Mouse (Mus musculus) embryonic facial prominence, embryonic 11.5 days (tissue): ENCODE results near the gene Snx4. TPM values are rescaled to one million over a fixed set of nuclear protein-coding genes. Genes with fewer than 3 reads are reported as not detected.

ENCODE experiments used
- ATAC-seq: fragments of 200-750 bp; cut with Nextera tagmentation; replicated peaks from 2 replicates; pipeline ENCODE4 v1.8.0; 2017; ENCODE audit warnings: low read depth; ENCODE audit not compliant: insufficient number of reproducible peaks, low FRiP score, low TSS enrichment
- DNase-seq: peaks from one replicate; pipeline ENCODE4 v3.0.0-alpha.2; 2015; ENCODE audit warnings: low spot score
- H3K27ac ChIP-seq: fragments of 300-500 bp; sonication (generic); replicated peaks from 2 replicates; pipeline ENCODE4 v1.5.1; 2014; ENCODE audit warnings: mild to moderate bottlenecking, low read depth, low read length, control low read depth
- H3K27me3 ChIP-seq: fragments of 300-500 bp; sonication (generic); 2 replicates; pipeline ENCODE4 v1.6.1; 2014; ENCODE audit warnings: mild to moderate bottlenecking, low read length, moderate library complexity, mixed read lengths; ENCODE audit not compliant: control insufficient read depth, insufficient read depth
- H3K36me3 ChIP-seq: fragments of 300-500 bp; sonication (generic); replicated peaks from 2 replicates; pipeline ENCODE4 v1.6.1; 2014; ENCODE audit warnings: low read depth, mild to moderate bottlenecking, low read length, moderate library complexity, mixed read lengths; ENCODE audit not compliant: control insufficient read depth, insufficient read depth
- H3K4me1 ChIP-seq: fragments of 300-500 bp; sonication (generic); 2 replicates; pipeline ENCODE4 v1.6.1; 2014; ENCODE audit warnings: low read length, mixed read lengths; ENCODE audit not compliant: control insufficient read depth, insufficient read depth
- H3K4me2 ChIP-seq: fragments of 300-500 bp; sonication (generic); 2 replicates; pipeline ENCODE4 v1.6.1; 2014; ENCODE audit warnings: low read depth, mild to moderate bottlenecking, control low read depth, low read length, moderate library complexity
- H3K4me3 ChIP-seq: fragments of 300-500 bp; sonication (generic); 2 replicates; pipeline ENCODE4 v1.5.1; 2014; ENCODE audit warnings: low read depth, low read length, control low read depth
- H3K9ac ChIP-seq: fragments of 300-500 bp; sonication (generic); replicated peaks from 2 replicates; pipeline ENCODE4 v1.6.1; 2014; ENCODE audit warnings: mild to moderate bottlenecking, control low read depth, low read length
- H3K9me3 ChIP-seq: fragments of 300-500 bp; sonication (generic); replicated peaks from 2 replicates; pipeline ENCODE4 v1.6.1; 2016; ENCODE audit warnings: mild to moderate bottlenecking, low read length, inconsistent platforms, mixed read lengths; ENCODE audit not compliant: control insufficient read depth
- WGBS: fragments of 180-500 bp; shearing (Covaris S2); extraction: QIAGEN DNeasy Blood & Tissue Kit; methylation state at CpG from one replicate; pipeline ENCODE4 v1.1.7; 2014; 5-methylcytosine and 5-hydroxymethylcytosine counted together
- polyA plus RNA-seq: library from polyadenylated mRNA; unstranded; fragments of >200 nt; fragmentation: Nextera tagmentation; extraction: Ambion mirVana; gene quantifications from 2 replicates; pipeline ENCODE4 v1.2.1, GENCODE M21; 2014

Gene Snx4
- polyA plus RNA-seq, 1 experiment from 2014 or later: 88.7 TPM

DNA sequence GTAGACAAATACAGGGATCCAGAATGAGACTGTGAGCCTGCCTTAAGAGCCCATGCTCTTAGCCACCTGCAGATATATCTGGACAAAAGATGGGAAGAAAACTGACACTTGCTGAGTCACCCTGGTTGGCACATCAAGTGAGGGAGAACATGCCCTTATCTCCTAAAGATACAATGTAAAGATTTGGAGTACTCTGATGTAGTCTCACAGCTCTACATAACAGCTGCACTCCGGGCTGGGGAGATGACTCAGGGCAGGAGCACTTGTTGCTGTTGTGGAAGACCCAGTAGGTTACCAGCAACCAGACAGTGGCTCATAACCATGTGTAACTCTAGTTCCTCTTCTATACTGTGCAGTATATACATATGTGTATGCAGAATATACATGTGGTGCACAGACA, 31.8 kb downstream of the Snx4 start:
- Histone ChIP-seq H3K4me3 (no peak overlapping the region), H3K4me2 (no peak overlapping the region), H3K36me3 (no peaks in the 10 kb centered on the region), H3K9me3 (no peaks in the 10 kb centered on the region), H3K27me3 (no peaks in the 10 kb centered on the region), H3K27ac (no peak overlapping the region), H3K4me1 (no peaks in the 10 kb centered on the region), H3K9ac (no peak overlapping the region)
- WGBS: 93% methylated on average over 1 of the region's 1 CpGs
- no peak for DNase-seq
- no peak for ATAC-seq

DNA sequence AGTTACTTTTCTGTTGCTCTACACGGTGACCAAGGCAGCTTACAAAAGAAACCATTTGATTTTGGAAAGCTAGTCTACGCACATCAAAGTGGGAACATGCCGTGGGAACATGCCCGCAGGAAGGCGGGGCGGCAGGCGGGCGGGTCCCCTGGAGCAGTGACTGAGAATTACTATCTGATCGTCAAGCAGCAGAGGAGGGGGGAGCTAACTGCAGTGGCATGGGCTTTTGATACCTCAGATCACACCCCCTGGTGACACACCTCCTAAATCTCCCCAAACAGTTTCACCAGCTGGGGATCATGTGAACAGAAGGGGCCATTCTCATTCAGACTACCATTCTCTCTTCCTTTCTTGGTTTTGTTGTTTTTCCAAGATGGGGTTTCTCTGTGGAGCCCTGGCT, 37.3 kb downstream of the Snx4 start:
- Histone ChIP-seq H3K9me3 (no peaks in the 10 kb centered on the region), H3K9ac (no peak overlapping the region), H3K4me1 (no peaks in the 10 kb centered on the region), H3K4me3 (no peak overlapping the region), H3K27me3 (no peaks in the 10 kb centered on the region), H3K4me2 (no peak overlapping the region), H3K27ac (no peak overlapping the region), H3K36me3 (peaks cover 11% of the 10 kb centered on the region)
- 90% methylated on average over 9 of the region's 9 CpGs for WGBS
- ATAC-seq (no peak), DNase-seq (no peak)

DNA sequence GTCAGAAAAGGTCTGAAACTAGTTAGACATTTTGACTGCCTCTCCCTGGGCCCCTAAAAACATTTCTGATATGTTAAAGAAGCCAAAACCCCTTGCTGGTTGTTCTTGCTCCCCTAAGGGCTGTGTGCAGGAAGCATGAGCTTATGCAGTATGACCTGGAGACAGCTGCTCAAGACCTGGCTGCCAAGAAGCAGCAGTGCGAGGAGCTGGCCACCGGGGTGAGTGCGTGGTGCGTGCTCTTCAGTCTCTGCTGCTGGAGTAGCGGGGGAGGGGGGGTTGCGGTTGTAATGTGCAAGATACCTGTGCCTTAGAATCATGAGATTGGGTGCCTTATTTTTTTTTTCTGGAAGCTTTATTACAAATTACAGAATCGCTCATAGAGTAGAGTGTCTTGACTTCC, 38.7 kb downstream of the Snx4 start:
- no peaks in the 10 kb centered on the region for H3K9me3 ChIP-seq
- no peak overlapping the region for H3K4me3 ChIP-seq
- ATAC-seq: no peak
- no peak for DNase-seq
- no peaks in the 10 kb centered on the region for H3K27me3 ChIP-seq
- 89% methylated on average over 7 of the region's 7 CpGs for WGBS
- H3K27ac ChIP-seq: no peak overlapping the region
- peaks cover 11% of the 10 kb centered on the region for H3K36me3 ChIP-seq
- H3K4me2 ChIP-seq: no peak overlapping the region
- H3K4me1 ChIP-seq: no peaks in the 10 kb centered on the region
- H3K9ac ChIP-seq: no peak overlapping the region

DNA sequence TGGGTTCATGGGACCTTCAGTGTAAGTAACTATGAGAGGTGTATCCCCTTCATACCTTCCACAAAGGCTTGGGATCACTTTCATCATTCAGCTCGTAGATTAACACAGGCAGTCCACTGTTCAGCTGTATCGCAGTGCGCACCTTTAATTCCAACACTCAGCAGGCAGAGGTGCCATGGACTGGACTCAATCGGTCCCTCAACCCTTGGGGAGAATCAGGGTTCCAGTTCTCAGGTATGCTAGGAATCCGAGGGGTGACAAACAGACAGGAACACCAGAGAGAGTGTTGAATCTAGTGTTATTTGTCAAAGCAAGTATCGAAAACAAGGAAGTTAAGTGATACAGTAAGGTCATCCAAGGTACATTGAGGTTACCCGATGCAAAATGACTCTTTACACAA, 41.0 kb downstream of the Snx4 start:
- 96% methylated on average over 7 of the region's 7 CpGs for WGBS
- H3K36me3 ChIP-seq: peaks cover 11% of the 10 kb centered on the region

DNA sequence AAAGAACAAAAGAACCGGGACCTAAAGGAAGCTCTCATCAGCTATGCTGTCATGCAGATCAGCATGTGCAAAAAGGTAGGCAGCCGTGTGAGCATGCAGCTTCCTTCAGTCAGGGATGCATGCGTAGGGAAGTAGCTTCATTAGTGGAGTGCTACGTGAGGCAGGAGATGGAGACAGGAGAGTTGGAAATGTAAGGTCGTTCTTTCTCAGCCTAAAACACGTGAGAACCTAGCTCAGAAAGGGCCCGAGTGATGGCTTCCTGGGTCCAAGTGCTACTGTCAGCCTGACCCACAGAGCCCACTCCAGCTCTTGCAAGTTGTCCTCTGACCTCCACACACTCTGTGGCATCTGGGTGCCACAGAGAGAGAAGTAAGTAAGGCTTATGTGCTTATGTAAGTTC, 43.4 kb downstream of the Snx4 start:
- H3K4me3 ChIP-seq: no peak overlapping the region
- 92% methylated on average over 7 of the region's 7 CpGs for WGBS
- DNase-seq (no peak), ATAC-seq (no peak)
- H3K4me2 ChIP-seq: no peak overlapping the region
- no peaks in the 10 kb centered on the region for H3K9me3 ChIP-seq
- no peak overlapping the region for H3K27ac ChIP-seq
- H3K36me3 ChIP-seq: peaks cover 13% of the 10 kb centered on the region
- no peaks in the 10 kb centered on the region for H3K4me1 ChIP-seq
- H3K9ac ChIP-seq: no peak overlapping the region
- no peaks in the 10 kb centered on the region for H3K27me3 ChIP-seq

More for the DNA sequence above, 41.0 kb downstream of the Snx4 start:
- DNase-seq: no peak
- ATAC-seq: no peak
- Histone ChIP-seq H3K4me3 (no peak overlapping the region), H3K9ac (no peak overlapping the region), H3K4me1 (no peaks in the 10 kb centered on the region), H3K27me3 (no peaks in the 10 kb centered on the region), H3K27ac (no peak overlapping the region), H3K4me2 (no peak overlapping the region; the same call in 1 of the 2 replicates), H3K9me3 (no peaks in the 10 kb centered on the region)

DNA sequence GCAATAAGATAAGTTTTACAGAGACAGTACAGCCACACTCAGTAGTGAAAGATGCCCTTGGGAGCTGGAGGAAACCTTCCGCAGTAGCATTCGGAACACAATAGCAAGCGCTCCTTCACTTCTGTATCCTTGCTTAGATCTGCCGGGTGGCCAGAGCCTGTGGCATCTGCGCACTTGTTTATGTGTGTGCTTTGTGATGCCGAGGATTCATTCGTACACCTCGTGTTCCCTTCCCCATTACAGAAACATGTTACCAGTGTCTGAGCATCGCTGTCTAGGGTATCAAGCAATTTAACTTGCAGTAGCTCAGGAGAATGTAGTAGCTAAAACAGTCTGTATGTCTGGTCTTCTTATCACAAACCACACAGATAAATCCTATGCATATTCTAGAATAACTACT, 44.1 kb downstream of the Snx4 start:
- H3K27me3 ChIP-seq: no peaks in the 10 kb centered on the region
- no peaks in the 10 kb centered on the region for H3K9me3 ChIP-seq
- H3K4me3 ChIP-seq: no peak overlapping the region
- ATAC-seq (no peak), DNase-seq (no peak)
- no peaks in the 10 kb centered on the region for H3K4me1 ChIP-seq
- WGBS: 93% methylated on average over 9 of the region's 9 CpGs
- peaks cover 13% of the 10 kb centered on the region for H3K36me3 ChIP-seq
- H3K9ac ChIP-seq: no peak overlapping the region
- no peak overlapping the region for H3K4me2 ChIP-seq
- no peak overlapping the region for H3K27ac ChIP-seq

DNA sequence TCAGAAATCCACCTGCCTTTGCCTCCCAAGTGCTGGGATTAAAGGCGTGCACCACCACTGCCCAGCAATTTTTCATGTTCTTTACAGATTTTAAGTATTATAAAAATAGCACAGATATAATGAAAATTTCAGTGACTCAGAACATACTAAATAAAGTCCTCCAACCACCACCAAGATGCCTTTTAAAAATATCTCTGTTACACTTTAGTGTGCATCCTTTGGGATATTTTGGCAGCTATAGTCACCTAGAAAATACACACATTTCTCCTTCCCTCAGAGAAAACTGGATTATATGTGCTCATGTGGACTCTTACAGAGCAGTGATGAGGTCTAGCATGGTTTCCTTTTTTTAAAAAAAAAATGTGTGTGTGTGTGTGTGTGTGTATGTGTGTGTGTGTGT, 46.3 kb downstream of the Snx4 start:
- Histone ChIP-seq H3K9me3 (no peaks in the 10 kb centered on the region), H3K9ac (no peak overlapping the region), H3K27me3 (no peaks in the 10 kb centered on the region), H3K4me3 (no peak overlapping the region), H3K4me2 (no peak overlapping the region), H3K36me3 (peaks cover 4% of the 10 kb centered on the region), H3K4me1 (no peaks in the 10 kb centered on the region), H3K27ac (no peak overlapping the region)
- ATAC-seq (no peak), DNase-seq (no peak)
- 94% methylated on average over 1 of the region's 1 CpGs for WGBS

DNA sequence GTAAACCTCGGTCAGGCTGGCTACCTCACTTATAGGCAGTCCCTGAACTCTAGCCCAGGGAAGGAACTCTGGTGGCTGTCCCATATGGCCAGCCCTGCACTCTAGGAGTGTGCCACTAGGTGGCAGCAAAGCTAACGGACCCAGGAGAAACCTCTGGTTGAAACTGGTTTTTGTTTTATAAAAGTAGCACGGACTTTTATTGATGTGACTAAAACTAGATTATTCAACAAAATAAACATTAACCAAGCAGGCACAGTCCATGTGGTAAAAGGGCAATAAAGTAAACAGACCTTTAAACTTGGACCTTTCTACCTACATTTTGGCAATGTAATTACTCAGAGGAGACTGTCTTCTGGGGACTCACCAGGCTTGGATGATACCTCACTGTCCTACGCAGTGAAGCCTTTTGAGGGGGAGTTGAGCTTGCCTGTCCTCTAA, 55.4 kb downstream of the Snx4 start:
- H3K36me3 ChIP-seq: no peaks in the 10 kb centered on the region
- ATAC-seq (no peak), DNase-seq (peak; percentile 86)
- WGBS: 11% methylated on average over 4 of the region's 4 CpGs
- no peaks in the 10 kb centered on the region for H3K27me3 ChIP-seq
- H3K9ac ChIP-seq: no peak overlapping the region
- H3K9me3 ChIP-seq: no peaks in the 10 kb centered on the region
- no peak overlapping the region for H3K4me2 ChIP-seq
- H3K4me3 ChIP-seq: no peak overlapping the region
- no peak overlapping the region for H3K27ac ChIP-seq
- H3K4me1 ChIP-seq: no peaks in the 10 kb centered on the region
